Mouse (Mus musculus) bone marrow macrophage, adult 2 months (primary cell): ENCODE measurements around the gene Hoxb2.

Experiments
- CTCF ChIP-seq: IDR thresholded peaks from 2 replicates; pipeline ENCODE4 v1.5.1; 2012; ENCODE audit warnings: low read depth, mild to moderate bottlenecking, low read length, moderate library complexity
- POLR2A ChIP-seq: IDR thresholded peaks from 2 replicates; pipeline ENCODE4 v1.6.1; 2012; ENCODE audit warnings: mild to moderate bottlenecking, low read depth, low read length, borderline replicate concordance

DNA sequence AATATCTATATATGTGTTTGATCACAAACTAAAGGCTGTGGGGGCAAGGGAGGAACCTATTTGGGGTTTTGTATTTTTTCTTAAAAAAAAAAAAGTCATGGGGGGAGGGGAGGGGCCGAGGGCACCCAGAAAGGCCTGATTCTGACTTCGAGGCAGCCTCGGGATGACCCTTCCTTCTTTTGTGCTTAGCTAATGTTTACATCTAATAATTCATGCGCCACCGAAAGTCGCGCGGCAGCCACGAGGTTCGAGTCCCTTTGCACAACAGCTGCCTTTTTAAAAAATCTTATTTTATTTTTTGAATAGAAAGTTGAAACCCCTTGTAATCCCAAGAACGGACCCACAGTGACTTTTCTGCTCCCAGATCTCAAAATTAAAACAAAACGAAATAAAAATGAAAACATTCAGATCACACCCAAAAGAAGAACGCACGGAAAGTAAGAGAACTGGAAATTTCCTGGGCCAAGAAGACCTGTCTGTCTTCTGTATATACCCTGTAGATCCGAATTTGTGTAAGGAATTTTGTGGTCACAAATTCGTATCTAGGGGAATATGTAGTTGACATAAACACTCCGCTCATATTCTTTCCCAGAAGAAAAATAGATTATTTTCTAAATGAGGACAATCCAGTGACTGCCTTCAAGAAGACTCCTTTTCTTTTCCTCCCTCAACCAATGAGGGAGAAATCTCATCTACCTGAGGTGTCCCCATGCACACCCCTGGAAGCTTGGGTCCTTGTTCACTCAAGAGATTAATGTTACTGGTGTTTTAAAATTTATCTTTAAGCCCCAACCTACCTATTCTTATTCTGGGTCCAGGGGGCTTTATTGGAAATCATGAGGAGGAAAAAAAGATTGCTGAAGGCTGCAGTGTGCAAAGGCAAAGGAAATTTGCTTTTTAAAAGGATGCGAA lies 33.4 kb upstream of the Hoxb2 start:
- TF ChIP-seq CTCF (no peak), POLR2A (no peak)
